Mouse (Mus musculus): ENCODE results near the gene Elk3. TPM values are rescaled to one million over a fixed set of nuclear protein-coding genes. Genes with fewer than 3 reads are reported as not detected.

Gene Elk3
- polyA plus RNA-seq, 1 experiment from 2014 or later = 10.4 TPM

DNA sequence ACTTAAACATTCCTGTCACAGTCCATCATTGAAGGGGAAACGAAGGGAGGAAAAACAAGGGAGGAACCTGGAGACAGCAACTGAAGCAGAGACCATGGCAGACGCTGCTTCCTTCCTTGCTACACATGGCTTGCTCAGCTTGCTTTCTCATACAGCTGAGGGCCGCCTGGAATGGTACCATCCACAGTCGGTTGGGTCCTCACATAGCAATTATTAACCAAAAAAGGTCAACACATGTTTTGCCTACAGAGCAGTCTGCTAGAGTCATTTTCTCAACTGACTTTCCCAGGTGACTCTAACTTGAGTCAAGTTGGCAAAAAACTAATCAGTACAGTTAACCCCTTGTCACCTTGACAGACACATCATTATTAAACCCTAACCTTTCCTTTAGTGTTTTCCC is 96.7 kb downstream of the Elk3 start:
- Histone ChIP-seq H3K27me3 (no peaks in the 10 kb centered on the region), H3K36me3 (peaks cover 55% of the 10 kb centered on the region), H3K27ac (no peak overlapping the region), H3K9ac (no peak overlapping the region), H3K4me2 (no peak overlapping the region), H3K9me3 (no peaks in the 10 kb centered on the region), H3K4me3 (no peak overlapping the region), H3K4me1 (replicated peaks) (peaks cover 4% of the 10 kb centered on the region; the same call in 1 of the 2 replicates)
- 72% methylated on average over 4 of the region's 4 CpGs for WGBS
- ATAC-seq (ENCODE audit: low FRiP score) = no peak

GRCm38 (mm10) chr10:93213339-93213738 is 97.6 kb downstream of the Elk3 start:
- Histone ChIP-seq H3K9ac (no peak overlapping the region), H3K36me3 (peaks cover 51% of the 10 kb centered on the region), H3K9me3 (no peaks in the 10 kb centered on the region), H3K4me1 (replicated peaks) (peaks cover 6% of the 10 kb centered on the region; the same call in 1 of the 2 replicates), H3K27me3 (no peaks in the 10 kb centered on the region), H3K4me2 (no peak overlapping the region), H3K27ac (no peak overlapping the region), H3K4me3 (no peak overlapping the region)
- no peak for ATAC-seq (ENCODE audit: low FRiP score)
- WGBS = 89% methylated on average over 7 of the region's 7 CpGs

GRCm38 (mm10) chr10:93212699-93213098 is 98.2 kb downstream of the Elk3 start:
- H3K4me1 ChIP-seq (replicated peaks) = peaks cover 6% of the 10 kb centered on the region
- H3K27ac ChIP-seq = no peak overlapping the region
- H3K4me3 ChIP-seq = no peak overlapping the region
- 92% methylated on average over 2 of the region's 2 CpGs for WGBS
- H3K27me3 ChIP-seq = no peaks in the 10 kb centered on the region
- peaks cover 44% of the 10 kb centered on the region for H3K36me3 ChIP-seq
- H3K9me3 ChIP-seq = no peaks in the 10 kb centered on the region
- no peak overlapping the region for H3K9ac ChIP-seq
- no peak for ATAC-seq (ENCODE audit: low FRiP score)
- H3K4me2 ChIP-seq = no peak overlapping the region

GRCm38 (mm10) chr10:93207176-93207575 is 103.8 kb downstream of the Elk3 start:
- Histone ChIP-seq H3K9ac (no peak overlapping the region), H3K27me3 (no peaks in the 10 kb centered on the region), H3K4me2 (no peak overlapping the region), H3K36me3 (0 out of 2 replicates have a peak, but pooled peaks cover 4% of the 10 kb centered on the region), H3K27ac (no peak overlapping the region), H3K4me3 (no peak overlapping the region), H3K4me1 (replicated peaks) (peaks cover 2% of the 10 kb centered on the region), H3K9me3 (no peaks in the 10 kb centered on the region)
- 91% methylated on average over 5 of the region's 5 CpGs for WGBS
- no peak for ATAC-seq (ENCODE audit: low FRiP score)

DNA sequence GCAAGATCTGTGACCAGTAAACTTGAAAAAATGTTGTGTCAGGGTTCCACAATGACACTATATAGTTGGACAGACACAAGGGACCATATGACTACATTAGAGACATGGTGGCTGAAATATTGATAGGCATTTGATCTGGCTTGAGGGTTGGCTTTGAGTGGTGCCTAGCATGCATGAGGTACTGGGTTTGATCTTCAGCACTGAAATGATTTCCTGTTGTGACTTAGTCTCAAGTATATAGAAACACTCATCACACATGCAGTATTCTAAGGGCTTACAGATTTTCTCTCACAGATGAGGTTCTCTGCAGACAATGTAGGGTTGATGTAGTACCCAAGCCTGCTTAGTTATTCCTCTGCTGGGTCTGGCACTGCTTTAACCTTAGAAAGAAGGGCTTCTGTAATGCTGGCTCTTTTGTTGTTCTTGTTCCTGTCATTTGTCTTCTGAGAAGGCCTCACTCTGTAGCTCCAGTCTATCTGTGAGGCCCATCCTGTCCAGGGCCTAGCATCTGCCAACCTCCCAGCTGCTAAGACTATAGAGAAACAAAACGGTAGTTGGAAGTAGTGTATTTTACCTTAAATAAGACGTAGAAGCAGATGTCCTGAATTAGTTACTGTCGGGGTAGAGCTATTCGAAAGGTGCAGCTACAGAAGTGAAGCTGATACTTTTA is 105.5 kb downstream of the Elk3 start:
- WGBS = 84% methylated on average over 4 of the region's 4 CpGs
- H3K36me3 ChIP-seq = no peaks in the 10 kb centered on the region
- H3K27ac ChIP-seq = no peak overlapping the region
- no peak for ATAC-seq (ENCODE audit: low FRiP score)
- H3K4me1 ChIP-seq (replicated peaks) = peaks cover 2% of the 10 kb centered on the region; the same call in 1 of the 2 replicates
- no peak overlapping the region for H3K4me3 ChIP-seq
- no peak overlapping the region for H3K4me2 ChIP-seq
- H3K9ac ChIP-seq = no peak overlapping the region
- H3K27me3 ChIP-seq = no peaks in the 10 kb centered on the region
- no peaks in the 10 kb centered on the region for H3K9me3 ChIP-seq

GRCm38 (mm10) chr10:93201846-93202458 is 109.0 kb downstream of the Elk3 start:
- Histone ChIP-seq H3K4me3 (no peak overlapping the region), H3K36me3 (peaks cover 10% of the 10 kb centered on the region)

DNA sequence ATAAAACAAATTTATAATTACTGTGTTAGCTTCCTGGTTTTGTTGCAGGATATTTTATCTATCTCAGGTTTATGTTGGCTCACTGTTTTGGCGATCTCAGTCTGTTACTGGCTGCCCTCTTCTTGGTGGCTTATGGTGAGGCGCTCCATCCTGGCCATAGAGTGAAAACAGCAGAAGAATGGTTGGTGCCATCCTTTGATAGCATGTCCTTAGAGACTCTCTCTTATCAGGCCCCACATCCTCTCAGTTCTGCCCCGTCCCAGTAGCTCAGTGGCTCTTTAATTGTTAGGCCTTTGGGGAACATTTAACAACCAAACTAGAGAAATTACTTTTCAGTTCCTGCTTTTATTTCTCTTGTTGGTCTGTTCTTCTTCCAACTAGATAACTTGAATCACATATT is 112.0 kb downstream of the Elk3 start:
- WGBS = 86% methylated on average over 3 of the region's 3 CpGs
- Histone ChIP-seq H3K4me3 (no peak overlapping the region), H3K9me3 (no peaks in the 10 kb centered on the region), H3K4me2 (no peak overlapping the region), H3K27ac (no peak overlapping the region), H3K36me3 (peaks cover 10% of the 10 kb centered on the region), H3K27me3 (no peaks in the 10 kb centered on the region), H3K4me1 (replicated peaks) (peaks cover 20% of the 10 kb centered on the region), H3K9ac (no peak overlapping the region)
- no peak for ATAC-seq (ENCODE audit: low FRiP score)

More at GRCm38 (mm10) chr10:93201846-93202458, 109.0 kb downstream of the Elk3 start:
- Histone ChIP-seq H3K9me3 (no peaks in the 10 kb centered on the region), H3K27ac (no peak overlapping the region), H3K27me3 (no peaks in the 10 kb centered on the region), H3K4me1 (replicated peaks) (peaks cover 2% of the 10 kb centered on the region), H3K4me2 (no peak overlapping the region), H3K9ac (no peak overlapping the region)
- 94% methylated on average over 6 of the region's 6 CpGs for WGBS
- no peak for ATAC-seq (ENCODE audit: low FRiP score)

Other genes starting within 250 kb of the Elk3 start
- 1.9 and 3.6 TPM in 2 replicates for gene Cfap54, start 229.5 kb downstream of the Elk3 start, polyA plus RNA-seq (2015; fragmentation: Nextera tagmentation; extraction: Ambion mirVana)
- gene Cdk17, start 150.3 kb downstream of the Elk3 start, polyA plus RNA-seq (2015; fragmentation: Nextera tagmentation; extraction: Ambion mirVana) = 40.6 and 47.8 TPM in 2 replicates
- gene Lta4h, start 142.3 kb upstream of the Elk3 start, polyA plus RNA-seq (2015; fragmentation: Nextera tagmentation; extraction: Ambion mirVana) = 98.4 and 101 TPM in 2 replicates
- gene Hal, start 177.6 kb upstream of the Elk3 start, polyA plus RNA-seq (2015; fragmentation: Nextera tagmentation; extraction: Ambion mirVana) = not detected in 2 replicates
- 0.08 and 0.09 TPM in 2 replicates for gene Amdhd1, start 228.9 kb upstream of the Elk3 start, polyA plus RNA-seq (2015; fragmentation: Nextera tagmentation; extraction: Ambion mirVana)
- 0.27 TPM in 2 replicates for gene Ccdc38, start 229.5 kb upstream of the Elk3 start, polyA plus RNA-seq (2015; fragmentation: Nextera tagmentation; extraction: Ambion mirVana)

Data from hindbrain, embryonic 13.5 days (tissue).